Mouse (Mus musculus) testis, adult 2 months (tissue): ENCODE results near the gene Slc22a20. TPM values are rescaled to one million over a fixed set of nuclear protein-coding genes. Genes with fewer than 3 reads are reported as not detected.

Source experiments
- H3K27ac ChIP-seq: fragments of 200-500 bp; 2 replicates; pipeline ENCODE4 v1.5.1; 2012; ENCODE audit warnings: low read depth, low read length; ENCODE audit not compliant: control insufficient read depth, insufficient read depth
- H3K27me3 ChIP-seq: fragments of 200-500 bp; 2 replicates; pipeline ENCODE4 v1.6.1; 2012; ENCODE audit warnings: mild to moderate bottlenecking, low read length, moderate library complexity; ENCODE audit not compliant: control insufficient read depth, insufficient read depth
- H3K36me3 ChIP-seq: fragments of 200-500 bp; 2 replicates; pipeline ENCODE4 v1.6.1; 2012; ENCODE audit warnings: mild to moderate bottlenecking, low read length; ENCODE audit not compliant: control insufficient read depth, insufficient read depth
- H3K4me1 ChIP-seq: fragments of 200-500 bp; 2 replicates; pipeline ENCODE4 v1.6.1; 2012; ENCODE audit warnings: low read length; ENCODE audit not compliant: control insufficient read depth, insufficient read depth
- H3K4me3 ChIP-seq: fragments of 200-500 bp; 2 replicates; pipeline ENCODE4 v1.5.1; 2012; ENCODE audit warnings: low read depth, mild to moderate bottlenecking, low read length, moderate library complexity, mixed read lengths; ENCODE audit not compliant: control insufficient read depth
- CTCF ChIP-seq: fragments of 200-500 bp; IDR thresholded peaks from 2 replicates; pipeline ENCODE4 v1.5.1; 2012; ENCODE audit warnings: low read depth, mild to moderate bottlenecking, inconsistent platforms, low read length, moderate library complexity; ENCODE audit not compliant: control insufficient read depth, insufficient read depth, insufficient replicate concordance
- POLR2A ChIP-seq: fragments of 200-500 bp; IDR thresholded peaks from 2 replicates; pipeline ENCODE4 v1.6.1; 2012; ENCODE audit warnings: low read depth, mild to moderate bottlenecking, inconsistent platforms, low read length, moderate library complexity; ENCODE audit not compliant: control insufficient read depth
- polyA plus RNA-seq: library from polyadenylated mRNA; depleted of rRNA; stranded (reverse); fragments of >200 nt; gene quantifications from 2 replicates; pipeline ENCODE4 v1.2.3, GENCODE M21; 2012; rRNA removed

Slc22a20 gene
- polyA plus RNA-seq = 0.06 TPM in 1 of 2 replicates, not detected in the other

DNA sequence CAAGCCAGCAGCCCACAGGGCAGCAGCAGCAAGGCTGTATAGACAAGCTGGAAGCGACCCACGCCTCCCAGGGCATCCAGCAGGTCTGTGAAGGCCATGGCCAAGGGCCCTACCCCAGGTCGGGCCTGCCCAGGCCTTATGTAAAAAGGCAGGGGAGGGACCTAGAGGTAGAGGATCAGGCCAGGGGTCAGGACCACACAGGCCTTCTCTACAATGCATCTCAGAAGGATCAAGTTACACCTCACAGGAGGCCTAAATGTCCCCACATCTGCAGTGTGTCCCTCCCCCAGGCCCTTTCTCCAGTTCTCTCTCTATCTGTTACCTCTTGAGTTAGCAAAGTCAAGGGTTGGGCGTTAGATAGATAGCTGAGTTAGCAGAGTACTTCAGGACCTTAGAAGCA lies at the start of gene Slc22a20:
Gene Slc22a20 (minus strand): TSS at position 101 of the 400 bp plus-strand sequence.
- Histone ChIP-seq H3K4me3 (no peak within 1 kb of the TSS), H3K27me3 (no peaks in the 10 kb centered on the region), H3K36me3 (no peaks in the 10 kb centered on the region), H3K27ac (no peak within 1 kb of the TSS), H3K4me1 (peaks cover 10% of the 10 kb centered on the region)
- TF ChIP-seq POLR2A (no peak), CTCF (no peak)

- no peaks in the 10 kb centered on the region for H3K27me3 ChIP-seq
- TF ChIP-seq POLR2A (no peak), CTCF (no peak)
- no peak overlapping the region for H3K4me3 ChIP-seq
- no peaks in the 10 kb centered on the region for H3K36me3 ChIP-seq
- peaks cover 2% of the 10 kb centered on the region; the same call in 1 of the 2 replicates for H3K4me1 ChIP-seq
- H3K27ac ChIP-seq = no peak overlapping the region
These were observed 44.8 kb upstream of the Slc22a20 start for GRCm38 (mm10) chr19:6030520-6031280.

GRCm38 (mm10) chr19:6029426-6029825 lies 43.5 kb upstream of the Slc22a20 start:
- TF ChIP-seq POLR2A (no peak), CTCF (no peak)
- H3K4me1 ChIP-seq = peaks cover 2% of the 10 kb centered on the region; the same call in 1 of the 2 replicates
- no peak overlapping the region for H3K27ac ChIP-seq
- H3K4me3 ChIP-seq = no peak overlapping the region
- no peaks in the 10 kb centered on the region for H3K27me3 ChIP-seq
- H3K36me3 ChIP-seq = no peaks in the 10 kb centered on the region

DNA sequence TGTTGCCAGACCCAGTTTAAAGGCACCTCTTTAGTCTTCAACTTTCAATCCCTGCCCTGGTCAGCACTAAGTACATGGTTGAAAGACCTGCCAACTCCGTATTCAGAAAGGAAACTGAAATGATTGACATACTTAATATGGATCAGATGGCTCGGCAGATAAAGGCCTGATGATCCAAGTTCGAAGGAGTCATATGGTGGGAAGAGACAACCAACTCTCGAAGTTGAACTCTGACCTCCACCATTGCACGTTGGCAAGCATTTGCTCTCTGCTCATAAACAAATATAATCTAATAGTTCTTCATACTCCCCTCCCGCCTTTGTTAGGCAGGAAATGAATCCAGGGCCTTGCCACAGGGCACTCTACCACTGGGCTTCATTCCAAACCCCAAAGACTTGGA lies 43.0 kb upstream of the Slc22a20 start:
- H3K27me3 ChIP-seq = no peaks in the 10 kb centered on the region
- TF ChIP-seq CTCF (no peak), POLR2A (no peak)
- no peaks in the 10 kb centered on the region for H3K36me3 ChIP-seq
- no peak overlapping the region for H3K27ac ChIP-seq
- peaks cover 2% of the 10 kb centered on the region; the same call in 1 of the 2 replicates for H3K4me1 ChIP-seq
- H3K4me3 ChIP-seq = no peak overlapping the region

- Histone ChIP-seq H3K27ac (no peak overlapping the region), H3K4me1 (no peaks in the 10 kb centered on the region; the same call in 1 of the 2 replicates), H3K36me3 (no peaks in the 10 kb centered on the region), H3K4me3 (no peak overlapping the region), H3K27me3 (no peaks in the 10 kb centered on the region)
- TF ChIP-seq CTCF (no peak), POLR2A (no peak)
These were observed 38.0 kb upstream of the Slc22a20 start for GRCm38 (mm10) chr19:6023930-6024329.

DNA sequence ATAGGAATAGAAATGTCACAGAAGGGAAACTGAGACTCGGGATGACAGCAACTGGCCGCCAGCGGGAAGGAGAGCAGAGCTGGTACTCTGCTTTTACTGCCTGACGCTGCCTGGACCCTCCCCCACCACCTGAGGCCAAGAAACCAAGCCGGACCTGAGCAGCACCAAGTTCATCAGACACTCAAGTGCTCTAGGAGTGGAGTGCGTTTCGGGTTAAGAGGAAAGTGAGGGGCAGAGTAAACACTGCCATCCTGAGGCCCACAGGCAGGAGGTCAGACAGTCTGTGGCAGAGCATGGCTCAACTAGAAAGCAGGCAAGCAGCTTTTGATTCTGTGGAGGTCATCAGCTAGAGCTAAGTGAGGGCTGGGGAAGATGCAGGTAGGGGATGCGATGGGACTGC lies 37.1 kb upstream of the Slc22a20 start:
- TF ChIP-seq POLR2A = no peak
- TF ChIP-seq CTCF = no peak
- Histone ChIP-seq H3K4me1 (no peaks in the 10 kb centered on the region; the same call in 1 of the 2 replicates), H3K27ac (no peak overlapping the region), H3K4me3 (no peak overlapping the region), H3K36me3 (no peaks in the 10 kb centered on the region), H3K27me3 (no peaks in the 10 kb centered on the region)

DNA sequence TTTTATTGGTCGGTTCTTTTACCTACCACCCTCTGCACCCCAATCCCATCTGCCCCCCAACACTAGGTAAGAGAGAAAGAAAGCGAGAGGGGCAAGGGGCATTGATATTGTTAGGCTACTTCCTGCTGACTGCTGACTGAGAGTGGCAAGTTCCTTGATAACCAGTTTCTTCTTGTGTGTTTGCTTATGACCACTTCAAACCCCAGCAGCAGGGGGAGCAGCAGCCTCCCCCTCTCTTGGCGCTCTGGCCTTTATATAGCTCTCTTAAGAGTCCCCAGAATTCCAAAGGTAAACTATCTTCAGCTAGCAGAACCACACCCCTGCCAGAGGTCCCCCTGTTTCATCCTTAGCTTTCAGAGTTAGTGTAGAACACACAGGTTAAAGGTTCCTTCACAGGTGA lies 34.3 kb upstream of the Slc22a20 start:
- H3K36me3 ChIP-seq = no peaks in the 10 kb centered on the region
- no peak overlapping the region for H3K27ac ChIP-seq
- no peaks in the 10 kb centered on the region for H3K27me3 ChIP-seq
- peaks cover 4% of the 10 kb centered on the region; the same call in 1 of the 2 replicates for H3K4me1 ChIP-seq
- no peak overlapping the region for H3K4me3 ChIP-seq
- no peak for TF ChIP-seq CTCF
- TF ChIP-seq POLR2A = no peak
